Mouse (Mus musculus): ENCODE data around the gene Edem1. TPM values are rescaled to one million over a fixed set of nuclear protein-coding genes. Genes with fewer than 3 reads are reported as not detected.

Gene Edem1
- total RNA-seq, 2 experiments from 2014 or later = 19.3 to 21.7 TPM

DNA sequence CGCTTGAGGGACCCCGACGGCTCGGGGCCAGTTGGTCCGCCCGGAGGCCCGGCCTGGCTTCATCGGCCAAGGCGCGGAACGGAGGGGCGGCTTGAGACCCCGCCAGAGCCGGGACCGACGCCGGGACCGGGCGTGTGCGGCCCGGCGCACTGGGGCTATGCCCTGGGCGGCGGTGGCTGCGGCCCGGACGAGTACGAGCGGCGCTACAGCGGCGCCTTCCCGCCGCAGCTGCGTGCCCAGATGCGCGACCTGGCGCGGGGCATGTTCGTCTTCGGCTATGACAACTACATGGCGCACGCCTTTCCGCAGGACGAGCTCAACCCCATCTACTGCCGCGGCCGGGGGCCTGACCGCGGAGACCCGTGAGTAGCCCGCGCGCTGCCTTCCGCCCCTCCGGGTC lies 431 bp downstream of the Edem1 start:
- no peak for ATAC-seq (replicated peaks; ENCODE audit: low FRiP score, poor library complexity, severe bottlenecking)

DNA sequence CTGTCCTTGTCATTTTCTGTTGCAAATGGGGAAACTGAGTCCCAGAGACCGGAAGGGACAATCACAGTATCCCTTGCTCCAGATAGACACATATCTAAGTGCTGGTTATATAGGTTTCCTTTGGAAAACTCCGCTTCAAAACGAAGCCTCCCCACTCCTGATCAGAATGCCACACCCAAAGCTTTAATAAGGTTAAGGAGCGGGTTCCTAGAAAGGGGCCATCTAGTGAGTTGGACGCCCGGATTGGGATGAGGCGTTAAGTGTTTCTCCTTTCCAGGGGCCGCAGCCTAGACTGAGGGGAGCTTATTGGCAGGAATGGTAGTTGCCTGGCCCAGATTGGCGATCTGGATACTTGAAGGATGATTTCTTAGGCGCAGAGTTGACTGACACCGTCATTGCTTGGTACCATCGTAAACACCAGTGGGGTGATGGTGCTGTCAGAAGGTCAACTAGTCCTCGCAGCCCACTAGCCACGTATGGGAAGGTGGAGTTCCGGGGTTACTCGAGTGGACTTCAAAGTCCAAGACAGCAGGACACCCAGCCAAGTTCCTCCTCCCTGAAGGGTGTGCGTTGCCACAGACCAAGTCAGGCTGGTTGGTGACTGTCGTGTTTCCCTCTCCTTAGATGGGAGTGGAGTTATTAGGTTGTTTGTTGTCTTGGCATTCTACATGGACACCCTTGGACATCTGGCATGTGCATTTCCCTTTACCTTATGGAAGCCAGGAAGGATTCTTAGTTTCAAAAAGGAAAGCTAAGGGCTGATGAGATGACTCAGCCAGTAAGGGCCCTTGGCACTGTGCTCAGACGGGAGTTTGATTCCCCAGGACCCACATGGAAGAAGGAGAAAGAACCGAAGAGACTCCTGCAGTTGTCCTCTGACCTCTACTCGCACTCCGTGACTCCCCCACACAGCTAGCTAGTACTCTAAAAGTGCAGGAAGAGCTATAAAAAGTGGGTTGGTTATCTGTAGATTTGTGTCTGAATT lies 1.2 kb downstream of the Edem1 start:
- no peak for ATAC-seq (replicated peaks; ENCODE audit: low FRiP score, poor library complexity, severe bottlenecking)

DNA sequence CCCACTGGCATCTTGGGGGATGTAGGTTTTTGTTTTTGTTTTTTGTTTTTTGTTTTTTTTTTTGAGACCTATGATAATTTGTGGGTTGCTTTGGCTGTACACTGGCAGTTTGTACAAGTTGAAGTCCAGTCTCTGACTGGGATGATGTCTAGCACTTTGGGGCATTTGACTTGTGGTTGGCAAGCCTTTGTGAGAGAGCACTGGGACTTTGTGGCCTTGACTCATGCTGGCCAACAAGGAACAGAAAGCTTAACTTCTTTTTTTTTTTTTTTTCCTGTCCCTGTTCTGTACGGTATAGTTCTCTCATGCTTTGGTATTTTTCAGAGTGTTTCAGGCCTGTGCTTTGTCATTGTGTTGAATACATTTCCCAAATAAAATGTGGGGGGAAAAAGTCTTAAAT lies 3.7 kb downstream of the Edem1 start:
- ATAC-seq (replicated peaks; ENCODE audit: low FRiP score, poor library complexity, severe bottlenecking) = no peak

DNA sequence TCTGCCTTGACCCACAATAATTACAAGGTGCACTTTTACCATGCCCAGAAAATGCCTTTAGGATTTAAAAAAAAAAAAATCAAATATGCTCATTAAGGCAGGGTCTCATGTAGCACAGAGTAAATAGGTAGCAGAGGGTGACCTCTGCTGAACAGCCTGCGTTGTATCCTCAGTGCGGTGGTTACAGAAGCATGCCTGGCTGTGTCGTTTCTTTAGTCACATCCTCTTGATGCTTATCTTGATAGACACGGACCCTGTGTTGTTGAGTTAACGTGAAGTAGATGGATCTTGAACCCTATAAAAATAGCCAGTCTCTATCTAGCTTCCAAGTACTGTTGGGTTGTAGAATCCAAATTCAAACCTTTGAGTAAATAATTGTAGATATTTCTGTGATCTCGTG lies 4.5 kb downstream of the Edem1 start:
- ATAC-seq (replicated peaks; ENCODE audit: low FRiP score, poor library complexity, severe bottlenecking) = no peak

DNA sequence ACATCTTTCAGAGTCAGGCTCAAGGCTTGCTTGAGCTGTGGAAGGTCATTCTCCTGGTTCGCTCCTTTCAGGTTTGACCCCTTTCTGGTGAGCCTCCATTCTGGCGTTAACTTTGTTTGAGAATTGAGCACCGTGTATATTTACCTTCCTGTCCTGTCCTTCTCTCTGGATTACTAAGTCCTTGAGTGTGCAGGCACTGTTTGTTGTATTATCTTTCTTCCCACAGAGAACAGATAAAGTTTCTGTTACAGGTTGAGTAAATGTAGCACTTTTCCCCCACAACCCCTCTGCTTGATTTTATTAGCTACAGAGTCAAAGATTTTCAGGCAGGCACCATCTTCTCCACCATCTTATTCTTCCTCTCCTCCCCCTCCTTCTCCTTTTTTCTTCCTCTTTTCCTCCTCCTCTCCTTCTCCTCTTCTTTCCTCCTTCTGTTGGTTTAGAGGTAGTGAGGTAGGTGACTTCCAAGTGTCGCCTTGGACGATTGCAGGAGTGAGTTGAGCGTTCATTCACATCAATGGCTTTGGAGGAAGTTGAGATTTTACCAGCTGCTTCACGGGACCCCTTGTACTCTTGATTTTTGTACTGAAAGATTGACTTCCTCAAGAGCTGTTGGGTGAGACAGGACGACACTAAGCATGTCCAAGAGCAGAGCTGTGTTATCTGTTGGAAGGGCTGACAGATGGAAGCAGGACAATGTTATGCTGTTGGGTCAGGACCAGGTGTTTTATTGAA lies 5.7 kb downstream of the Edem1 start:
- ATAC-seq (replicated peaks; ENCODE audit: low FRiP score, poor library complexity, severe bottlenecking) = no peak

DNA sequence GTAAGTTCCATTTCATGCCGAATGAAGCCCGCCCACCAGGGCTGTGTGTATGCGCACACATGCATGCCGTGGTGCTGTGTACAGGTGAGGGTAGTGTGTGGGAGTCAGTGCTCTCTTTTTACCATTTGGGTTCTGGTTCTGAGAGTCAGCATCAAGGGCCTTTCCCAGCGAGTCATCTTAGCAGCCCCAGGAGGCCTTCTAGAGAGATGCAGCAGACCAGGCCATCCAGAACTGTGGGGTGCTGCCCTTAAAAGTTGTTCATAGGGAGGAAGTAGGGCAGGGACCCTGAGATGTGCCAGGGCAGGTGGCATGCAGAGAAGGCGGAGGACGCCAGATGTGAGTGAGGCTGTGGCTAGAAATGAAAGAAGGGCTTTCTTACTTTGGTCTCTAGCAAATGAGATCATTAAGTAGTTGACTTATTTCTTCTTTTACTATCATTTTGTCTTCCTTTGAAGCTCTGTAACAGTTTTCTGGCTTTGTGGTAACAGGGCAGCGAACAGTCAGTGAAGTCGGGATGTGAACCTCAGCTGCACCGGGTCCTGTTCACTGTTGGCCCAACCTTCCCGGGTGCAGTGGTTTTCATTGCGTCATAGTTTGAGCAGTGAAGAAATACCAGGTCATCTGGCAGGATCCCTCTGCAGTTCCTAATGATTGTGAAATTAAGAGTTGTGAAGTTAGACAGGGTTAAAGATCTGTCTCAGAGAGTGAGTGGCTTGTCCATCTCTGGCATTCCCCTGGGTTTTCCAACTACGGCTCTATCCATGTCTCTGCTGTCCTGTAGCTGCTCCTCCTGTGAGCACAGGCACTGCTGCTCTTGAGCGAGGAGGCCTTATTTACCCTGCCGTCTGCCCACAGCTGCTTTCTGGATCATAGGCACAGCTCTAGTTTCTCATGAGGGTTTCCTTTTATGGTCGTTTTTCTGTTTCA lies 7.6 kb downstream of the Edem1 start:
- ATAC-seq (replicated peaks; ENCODE audit: low FRiP score, poor library complexity, severe bottlenecking) = no peak

DNA sequence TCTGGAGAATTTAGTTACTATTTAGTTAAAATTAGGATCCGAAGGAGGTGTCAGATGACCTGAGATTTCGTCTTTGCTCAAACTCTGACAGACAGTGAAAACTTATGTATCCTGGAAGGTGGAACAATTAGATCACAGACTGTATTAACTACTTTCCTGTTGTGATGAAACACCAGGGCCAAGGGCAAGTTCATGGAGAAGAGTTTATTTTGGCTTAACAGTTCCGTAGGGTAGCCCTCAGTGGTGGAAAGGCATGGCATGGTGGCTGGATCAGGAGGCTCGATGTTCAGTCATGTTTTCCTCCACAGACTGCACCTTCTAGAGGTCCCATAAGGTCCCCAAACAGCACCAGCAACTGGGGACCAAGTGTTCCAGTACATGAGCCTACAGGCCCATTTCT lies 8.6 kb downstream of the Edem1 start:
- ATAC-seq (replicated peaks; ENCODE audit: low FRiP score, poor library complexity, severe bottlenecking) = no peak

DNA sequence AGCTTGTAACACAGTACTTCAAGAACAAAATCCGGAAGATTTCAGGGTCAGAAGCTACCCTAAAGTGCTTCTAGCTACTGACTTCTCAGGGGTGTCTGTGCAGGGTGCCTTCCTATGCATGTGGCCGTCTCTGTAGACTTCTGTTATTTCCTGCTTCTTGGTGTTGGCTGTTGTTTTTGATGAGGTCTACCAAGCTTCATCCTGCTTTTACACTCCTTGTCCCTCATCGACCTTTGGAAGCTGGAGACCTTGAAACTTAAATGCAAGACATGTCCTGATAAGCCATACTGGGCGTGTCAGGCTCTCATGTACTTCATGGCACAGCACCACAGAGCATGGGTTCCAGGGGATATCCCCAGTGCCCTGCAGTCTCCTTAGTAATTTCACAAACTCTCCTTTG lies 9.5 kb downstream of the Edem1 start:
- ATAC-seq (replicated peaks; ENCODE audit: low FRiP score, poor library complexity, severe bottlenecking) = no peak

DNA sequence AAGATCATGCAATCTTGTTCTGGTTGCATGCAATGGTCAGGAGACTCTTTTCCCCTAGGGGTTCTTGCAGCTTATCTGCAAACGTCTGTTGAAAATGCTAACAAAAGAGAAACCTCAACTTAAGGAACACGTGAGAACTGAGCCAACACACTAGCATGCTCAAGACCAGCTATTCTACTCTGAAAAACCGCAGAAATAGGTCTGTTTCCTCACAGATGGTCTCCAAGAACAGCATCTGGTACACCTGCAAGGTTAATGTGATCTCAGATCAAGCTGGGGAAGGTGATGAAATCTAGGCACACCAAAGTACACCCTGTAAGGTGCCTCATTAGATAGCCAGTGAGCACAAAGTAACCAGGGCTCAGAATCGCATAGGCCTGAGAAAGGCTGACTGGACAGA lies 11.0 kb downstream of the Edem1 start:
- ATAC-seq (replicated peaks; ENCODE audit: low FRiP score, poor library complexity, severe bottlenecking) = no peak

DNA sequence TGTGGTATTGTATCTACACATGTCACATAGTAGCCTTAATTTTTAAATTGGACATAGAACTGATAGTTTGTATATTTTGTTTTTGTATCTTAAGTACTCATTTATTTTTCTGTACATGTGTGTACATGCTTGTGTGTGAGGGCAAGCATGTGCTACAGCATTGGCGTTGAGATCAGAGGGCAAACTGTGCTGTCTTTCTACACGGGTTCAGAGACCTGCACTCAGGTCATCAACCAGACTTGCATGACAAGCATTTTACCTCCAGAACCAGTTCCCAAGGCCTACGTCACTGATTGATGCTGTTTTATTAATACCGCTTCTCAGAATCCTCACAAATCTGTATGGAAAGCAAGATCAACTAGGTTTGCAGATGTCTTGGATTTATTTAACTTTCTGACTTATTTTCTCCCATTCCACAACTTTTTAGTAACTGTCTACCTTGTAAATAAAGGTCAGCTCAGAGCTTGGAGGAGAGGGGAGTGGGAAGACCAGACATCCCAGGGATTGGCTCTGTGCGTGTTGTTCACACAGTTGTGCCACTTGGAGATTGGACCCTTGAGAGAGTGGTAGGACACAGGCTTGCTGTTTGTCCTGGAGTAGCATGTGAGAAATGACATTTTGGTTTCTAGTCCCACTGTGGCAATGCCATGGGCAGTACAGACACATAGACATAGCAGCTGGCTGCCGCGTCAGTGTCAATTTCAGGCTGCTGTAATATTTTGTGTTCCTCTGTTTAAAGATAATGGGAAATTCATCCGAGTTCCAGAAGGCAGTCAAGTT lies 12.6 kb downstream of the Edem1 start:
- ATAC-seq (replicated peaks; ENCODE audit: low FRiP score, poor library complexity, severe bottlenecking) = no peak

DNA sequence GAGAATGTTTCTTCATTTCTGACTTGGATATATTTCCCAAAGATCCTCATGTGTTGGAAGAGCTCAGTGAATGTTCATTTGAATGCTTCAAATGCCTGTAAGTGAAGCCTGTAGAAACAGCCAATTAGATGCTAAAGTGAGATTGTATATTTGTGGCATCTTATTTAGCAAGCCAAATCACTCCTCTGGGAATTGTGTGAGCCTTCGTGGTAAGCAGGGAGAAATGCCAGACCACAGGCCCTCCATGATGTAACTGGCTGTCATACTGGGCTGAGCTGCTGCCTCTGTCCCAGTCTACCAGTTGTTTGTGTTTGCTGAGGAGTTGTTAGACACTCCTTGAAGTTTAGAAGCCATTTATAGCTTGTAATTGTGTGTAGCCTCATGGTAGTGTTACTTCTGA lies 15.2 kb downstream of the Edem1 start:
- ATAC-seq (replicated peaks; ENCODE audit: low FRiP score, poor library complexity, severe bottlenecking) = no peak

DNA sequence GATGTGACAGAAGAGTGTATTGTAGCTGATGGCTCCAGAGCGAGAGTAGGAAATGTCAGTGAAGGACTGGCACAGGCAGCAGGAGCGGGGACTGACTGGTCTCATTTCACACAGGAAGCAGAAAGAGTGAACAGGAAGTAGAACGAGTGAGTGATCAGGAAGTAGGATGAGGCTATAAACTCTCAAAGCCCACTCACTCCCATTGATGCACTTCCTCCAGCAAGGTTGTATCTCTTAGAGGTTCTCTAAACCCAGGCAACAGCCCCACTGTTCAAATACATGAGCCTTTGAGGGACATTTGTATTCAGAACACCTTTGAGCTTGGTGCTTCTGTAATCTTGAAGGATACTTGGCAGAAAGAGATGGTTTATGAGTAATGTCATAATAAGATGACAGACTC lies 15.7 kb downstream of the Edem1 start:
- no peak for ATAC-seq (replicated peaks; ENCODE audit: low FRiP score, poor library complexity, severe bottlenecking)

DNA sequence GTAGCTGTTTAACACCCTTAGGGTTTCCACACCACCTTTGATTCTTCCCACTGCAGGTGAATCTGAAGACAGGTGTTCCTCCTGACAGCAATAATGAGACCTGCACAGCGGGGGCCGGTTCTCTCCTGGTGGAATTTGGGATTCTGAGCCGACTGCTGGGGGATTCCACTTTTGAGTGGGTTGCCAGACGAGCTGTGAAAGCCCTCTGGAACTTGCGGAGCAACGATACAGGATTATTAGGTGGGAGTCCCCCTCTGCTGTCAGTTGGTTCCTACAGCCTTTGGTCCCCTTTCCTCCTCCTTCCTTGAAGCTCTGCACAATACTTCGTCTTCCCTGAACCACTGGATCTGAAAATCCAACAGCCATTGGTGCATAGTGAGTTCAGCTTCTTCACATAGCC lies 16.3 kb downstream of the Edem1 start:
- no peak for ATAC-seq (replicated peaks; ENCODE audit: low FRiP score, poor library complexity, severe bottlenecking)

DNA sequence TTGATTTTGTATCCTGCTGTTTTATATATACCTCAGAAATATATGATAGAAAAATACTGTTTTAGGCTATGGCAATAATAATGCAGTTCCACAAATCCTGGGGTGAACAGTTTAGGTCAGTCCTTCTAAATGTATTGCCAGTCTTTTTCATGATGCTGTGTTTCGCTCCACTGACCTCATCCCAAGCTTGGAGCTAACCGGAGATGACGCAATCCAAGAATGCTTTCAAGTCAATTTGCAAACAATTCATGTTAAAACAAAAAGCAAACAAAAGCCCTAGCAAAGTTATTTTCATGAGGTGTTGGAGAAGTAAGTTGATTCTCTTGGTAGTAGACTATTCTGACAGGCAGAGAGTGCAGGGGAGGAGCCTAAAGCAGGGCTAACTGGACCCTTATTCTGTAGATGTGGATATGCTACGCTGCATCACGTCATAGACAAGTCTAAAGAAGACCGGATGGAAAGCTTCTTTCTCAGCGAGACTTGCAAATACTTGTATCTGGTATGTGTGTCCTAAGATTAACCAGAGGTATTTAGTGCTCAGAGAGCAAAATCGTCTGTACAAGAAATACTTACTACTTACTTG lies 23.7 kb downstream of the Edem1 start:
- no peak for ATAC-seq (replicated peaks; ENCODE audit: low FRiP score, poor library complexity, severe bottlenecking)

DNA sequence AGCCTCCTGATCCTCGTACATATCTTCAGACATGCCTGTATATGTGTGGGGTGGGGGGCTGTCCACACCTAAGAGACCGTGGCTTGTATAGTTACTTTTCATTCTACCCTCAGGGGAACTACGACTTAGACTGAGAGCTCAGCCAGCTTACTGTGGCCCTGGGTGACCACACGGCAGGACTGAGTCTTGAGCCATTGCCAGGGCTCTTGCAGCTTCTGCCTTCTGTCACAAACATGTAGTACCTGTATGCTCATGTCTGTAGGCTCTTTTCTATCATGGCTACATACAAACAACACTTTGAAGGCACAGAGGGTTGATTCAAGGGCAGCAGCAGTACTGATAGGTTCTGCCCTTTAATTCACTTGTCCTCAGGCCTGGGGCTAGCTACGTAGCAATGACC lies 24.5 kb downstream of the Edem1 start:
- no peak for ATAC-seq (replicated peaks; ENCODE audit: low FRiP score, poor library complexity, severe bottlenecking)

DNA sequence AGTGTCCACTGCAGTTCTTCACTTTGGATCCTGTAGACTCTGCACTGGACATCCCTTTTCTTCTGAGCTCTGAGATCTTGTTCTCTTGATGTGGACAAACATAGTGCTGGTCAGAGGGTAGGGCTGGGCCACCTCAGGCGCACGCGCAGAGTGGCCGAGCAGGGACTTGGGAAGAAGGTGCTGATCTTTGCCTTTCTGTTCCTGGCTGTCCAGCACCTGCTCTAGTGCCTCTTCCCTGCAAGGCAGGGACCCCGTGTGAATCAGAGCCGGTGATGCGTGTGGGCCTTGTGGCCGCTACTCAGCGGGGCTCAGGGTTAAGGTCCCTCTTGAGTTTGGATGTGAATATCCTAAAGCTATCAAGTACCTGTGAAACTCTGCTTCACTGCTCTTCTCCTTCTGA lies 30.1 kb downstream of the Edem1 start:
- no peak for ATAC-seq (replicated peaks; ENCODE audit: low FRiP score, poor library complexity, severe bottlenecking)

DNA sequence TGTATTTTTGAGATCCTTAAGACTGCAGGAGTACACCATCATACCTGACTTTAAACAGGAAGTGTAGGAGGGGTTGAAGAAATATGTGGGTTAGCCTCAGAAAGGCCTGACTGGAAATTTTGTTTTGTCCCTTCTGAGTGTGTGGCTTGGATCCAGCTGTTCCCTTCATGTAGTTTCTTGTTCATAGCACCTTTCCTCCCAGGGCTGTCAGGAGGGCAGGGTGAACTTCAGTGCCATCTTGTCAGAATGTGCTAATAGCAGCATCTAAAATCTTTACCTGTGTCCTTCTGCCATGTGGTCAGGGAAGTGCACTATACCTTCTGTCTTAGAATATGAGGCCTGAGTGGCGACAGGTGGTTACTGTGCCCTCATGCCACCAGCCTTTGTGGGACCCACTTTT lies 32.8 kb downstream of the Edem1 start:
- no peak for ATAC-seq (replicated peaks; ENCODE audit: low FRiP score, poor library complexity, severe bottlenecking)

DNA sequence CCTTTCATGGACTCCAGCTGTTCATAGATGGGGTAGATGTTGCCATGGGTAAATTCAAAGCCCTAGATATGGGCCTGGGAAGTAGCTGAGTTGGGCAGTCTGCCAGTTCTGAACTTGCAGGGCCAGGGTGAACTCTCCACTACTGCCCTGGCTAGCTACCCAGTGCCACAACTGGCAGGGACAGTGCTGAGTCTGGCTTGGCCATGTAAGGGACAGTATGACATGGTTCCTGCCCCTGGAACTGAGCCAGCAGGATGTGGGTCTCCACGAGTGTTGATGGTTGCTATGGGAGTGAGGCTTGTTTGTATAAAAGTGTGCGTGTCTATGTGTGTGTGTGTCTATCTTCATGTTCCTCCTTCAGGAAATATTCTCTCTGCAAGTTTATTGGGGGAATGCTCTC lies 34.1 kb downstream of the Edem1 start:
- no peak for ATAC-seq (replicated peaks; ENCODE audit: low FRiP score, poor library complexity, severe bottlenecking)

DNA sequence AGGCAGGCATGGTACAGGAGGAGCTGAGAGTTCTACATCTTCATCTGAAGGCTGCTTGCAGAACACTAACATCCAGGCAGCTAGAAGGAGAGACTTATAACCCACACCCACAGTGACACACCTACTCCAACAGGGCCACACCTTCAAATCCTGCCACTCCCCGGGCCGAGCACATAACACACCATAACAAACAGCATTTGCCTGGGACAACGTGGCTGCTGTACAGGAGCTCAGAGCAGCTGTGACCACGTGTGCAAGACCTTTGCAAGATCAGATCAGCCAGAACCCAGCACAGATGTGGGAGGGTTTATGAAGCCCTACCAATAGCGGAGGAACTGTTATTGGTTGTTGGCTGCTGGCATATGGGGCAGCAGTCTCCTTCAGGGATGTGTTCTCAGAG lies 37.9 kb downstream of the Edem1 start:
- ATAC-seq (replicated peaks; ENCODE audit: low FRiP score, poor library complexity, severe bottlenecking) = no peak
